Mouse (Mus musculus) bone marrow, adult 2 months (tissue): ENCODE results near the gene Grxcr1. TPM values are rescaled to one million over a fixed set of nuclear protein-coding genes. Genes with fewer than 3 reads are reported as not detected.

Experiments used
- H3K27ac ChIP-seq: fragments of 200-500 bp; 2 replicates; pipeline ENCODE4 v1.5.1; 2012; ENCODE audit warnings: low read depth, mild to moderate bottlenecking, control low read depth, inconsistent platforms, low read length; ENCODE audit not compliant: control insufficient read depth, poor library complexity, insufficient read depth
- H3K4me1 ChIP-seq: fragments of 200-500 bp; 2 replicates; pipeline ENCODE4 v1.6.1; 2011; ENCODE audit warnings: low read length; ENCODE audit not compliant: control insufficient read depth, insufficient read depth
- H3K4me3 ChIP-seq: fragments of 200-500 bp; replicated peaks from 2 replicates; pipeline ENCODE3; 2011; ENCODE audit warnings: mild to moderate bottlenecking, low read depth, low read length, control low read depth; ENCODE audit not compliant: control insufficient read depth
- CTCF ChIP-seq: fragments of 200-500 bp; IDR thresholded peaks from 2 replicates; pipeline ENCODE4 v1.5.1; 2011; ENCODE audit warnings: low read length, control low read depth; ENCODE audit not compliant: control insufficient read depth, insufficient read depth
- POLR2A ChIP-seq: fragments of 200-500 bp; IDR thresholded peaks from 2 replicates; pipeline ENCODE4 v1.6.1; 2011; ENCODE audit warnings: low read depth, mild to moderate bottlenecking, control low read depth, low read length, borderline replicate concordance; ENCODE audit not compliant: control insufficient read depth
- WGBS: fragments of 180-500 bp; shearing (Covaris S2); methylation state at CpG from one replicate; pipeline ENCODE4 v1.1.7; 2018; 5-methylcytosine and 5-hydroxymethylcytosine counted together
- polyA plus RNA-seq: library from polyadenylated mRNA; stranded (reverse); fragments of >200 nt; gene quantifications from 2 replicates; pipeline ENCODE4 v1.2.4, GENCODE M21; 2011; ENCODE audit warnings: low replicate concordance; ENCODE audit not compliant: missing spikeins, insufficient read depth, insufficient read length

The Grxcr1 gene
- polyA plus RNA-seq, 1 experiment = not detected

DNA sequence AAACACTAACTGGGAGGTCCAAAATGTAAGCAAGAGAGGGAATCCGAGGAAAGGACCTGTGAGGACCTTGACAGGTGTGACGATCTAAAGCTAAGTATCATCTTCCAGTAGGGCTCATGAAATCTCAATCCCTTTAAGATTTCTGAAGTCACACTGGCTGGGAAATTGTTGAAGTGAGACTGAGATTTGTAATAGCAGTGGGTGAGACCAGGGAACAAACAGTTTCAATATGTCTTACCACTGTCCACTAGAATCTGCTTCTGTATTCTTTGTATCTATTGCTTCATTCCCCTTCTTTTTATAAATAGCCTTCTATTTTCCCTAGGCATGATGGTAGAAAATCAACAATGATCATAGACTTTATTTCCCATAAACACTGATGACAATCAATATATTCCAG lies 10.8 kb upstream of the Grxcr1 start:
- WGBS = 70% methylated on average over 2 of the region's 2 CpGs

DNA sequence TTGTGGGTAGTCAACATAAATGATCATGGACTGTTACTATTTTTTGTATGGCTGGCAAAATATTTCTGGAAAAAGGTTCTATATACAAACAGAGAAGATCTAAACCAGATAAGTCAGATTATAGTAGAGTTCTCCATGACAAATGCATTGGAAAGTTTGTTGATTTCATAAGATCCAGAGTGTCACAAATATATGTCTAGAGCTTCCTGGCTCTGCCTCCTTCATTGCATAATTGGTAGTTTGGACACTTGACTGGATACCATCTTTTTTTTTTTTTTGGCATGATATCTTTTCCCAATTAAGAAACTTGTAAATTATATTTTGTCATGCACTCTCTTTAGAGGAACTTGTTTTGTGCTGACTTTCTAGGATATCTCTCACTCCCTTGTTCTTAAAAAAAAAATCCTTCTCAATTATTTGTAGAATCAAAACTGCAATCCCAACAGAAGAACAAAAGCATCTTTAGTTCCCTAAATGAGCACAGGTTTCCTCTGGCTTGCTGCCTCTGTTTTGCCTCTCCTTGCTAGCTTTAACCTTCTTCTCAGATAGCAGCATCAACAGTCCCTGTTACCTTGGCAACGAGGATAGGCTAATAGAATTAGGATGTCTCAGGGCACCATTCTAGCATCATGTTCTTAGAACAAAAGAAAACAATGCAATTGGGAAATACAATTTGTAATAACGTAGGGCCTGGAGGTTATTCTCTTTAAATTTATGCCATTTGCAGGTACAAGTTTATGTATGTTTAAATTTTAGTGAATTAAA lies 4.8 kb upstream of the Grxcr1 start:
- WGBS = 70% methylated on average over 2 of the region's 2 CpGs
- Histone ChIP-seq H3K4me3 (no peak overlapping the region), H3K4me1 (no peaks in the 10 kb centered on the region; the same call in 1 of the 2 replicates), H3K27ac (no peak overlapping the region)
- TF ChIP-seq POLR2A (no peak), CTCF (no peak)

More for the DNA sequence above, 10.8 kb upstream of the Grxcr1 start:
- no peak overlapping the region for H3K4me3 ChIP-seq
- no peak overlapping the region for H3K27ac ChIP-seq
- H3K4me1 ChIP-seq = no peaks in the 10 kb centered on the region; the same call in 1 of the 2 replicates
- TF ChIP-seq CTCF (no peak), POLR2A (no peak)

DNA sequence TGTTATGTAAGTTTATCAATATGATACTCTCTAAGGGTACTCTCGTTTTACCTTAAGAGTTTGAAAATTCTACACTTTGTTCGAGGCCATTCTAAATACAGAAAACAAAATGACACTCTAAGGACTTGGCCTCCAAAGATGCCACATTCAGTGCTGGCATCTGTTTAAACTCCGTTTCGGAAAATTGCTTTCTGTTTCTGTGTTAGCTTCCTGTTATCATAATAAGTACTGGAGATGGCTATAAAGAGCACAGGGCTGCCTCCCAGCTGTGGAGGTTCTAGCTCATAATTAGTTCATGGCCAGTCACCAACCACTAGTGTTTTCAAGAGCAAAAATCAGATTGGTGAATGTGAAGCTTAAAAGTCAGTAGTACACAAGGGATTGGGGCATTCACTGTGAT lies 4.2 kb upstream of the Grxcr1 start:
- TF ChIP-seq POLR2A = no peak
- TF ChIP-seq CTCF = no peak
- Histone ChIP-seq H3K4me3 (no peak overlapping the region), H3K4me1 (no peaks in the 10 kb centered on the region; the same call in 1 of the 2 replicates), H3K27ac (no peak overlapping the region)
- WGBS = 75% methylated on average over 4 of the region's 4 CpGs

DNA sequence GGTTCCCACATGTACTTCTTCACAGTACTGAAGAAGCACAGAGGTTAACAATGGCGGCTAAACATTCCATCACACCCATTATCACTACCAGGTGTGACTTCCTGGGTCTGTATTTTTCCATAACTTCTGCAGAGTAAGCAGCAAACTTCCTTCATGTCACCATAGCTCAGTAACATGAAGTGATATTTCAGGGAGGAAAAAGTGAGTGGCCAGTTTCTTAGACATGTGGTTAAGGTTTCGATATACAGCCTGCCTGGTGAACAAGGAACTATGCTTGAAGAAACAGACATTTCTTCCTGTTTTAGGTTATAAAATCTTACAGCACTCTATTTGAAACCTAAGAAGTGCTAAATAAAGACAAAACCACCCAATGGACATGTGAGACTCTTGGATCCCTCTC lies 1.7 kb downstream of the Grxcr1 start:
- WGBS = 12% methylated on average over 2 of the region's 2 CpGs
- Histone ChIP-seq H3K27ac (no peak overlapping the region), H3K4me3 (no peak overlapping the region), H3K4me1 (no peaks in the 10 kb centered on the region)
- no peak for TF ChIP-seq CTCF
- TF ChIP-seq POLR2A = no peak

DNA sequence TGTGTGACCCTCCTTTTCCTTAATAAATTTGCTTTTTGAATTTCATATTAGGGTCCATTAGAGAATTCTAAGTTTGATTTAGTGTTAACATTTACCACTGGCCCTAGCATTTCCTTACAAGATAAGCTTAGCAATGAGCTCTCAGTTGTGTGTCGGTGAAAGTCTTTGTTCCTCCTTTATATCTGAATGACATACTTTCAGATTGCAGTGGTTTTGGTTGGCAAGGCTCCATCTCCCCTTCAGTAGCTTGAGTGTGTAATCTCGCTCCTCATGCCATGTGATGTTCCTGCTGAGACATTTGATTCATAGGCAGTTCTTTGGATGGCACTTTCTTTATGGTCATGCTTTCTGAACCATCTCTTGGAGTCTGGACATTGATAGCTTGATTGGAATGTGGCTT lies 7.4 kb downstream of the Grxcr1 start:
- 2% methylated on average over 2 of the region's 2 CpGs for WGBS
- H3K4me1 ChIP-seq = no peaks in the 10 kb centered on the region; the same call in 1 of the 2 replicates
- H3K4me3 ChIP-seq = no peak overlapping the region
- TF ChIP-seq POLR2A (no peak), CTCF (no peak)
- no peak overlapping the region for H3K27ac ChIP-seq

DNA sequence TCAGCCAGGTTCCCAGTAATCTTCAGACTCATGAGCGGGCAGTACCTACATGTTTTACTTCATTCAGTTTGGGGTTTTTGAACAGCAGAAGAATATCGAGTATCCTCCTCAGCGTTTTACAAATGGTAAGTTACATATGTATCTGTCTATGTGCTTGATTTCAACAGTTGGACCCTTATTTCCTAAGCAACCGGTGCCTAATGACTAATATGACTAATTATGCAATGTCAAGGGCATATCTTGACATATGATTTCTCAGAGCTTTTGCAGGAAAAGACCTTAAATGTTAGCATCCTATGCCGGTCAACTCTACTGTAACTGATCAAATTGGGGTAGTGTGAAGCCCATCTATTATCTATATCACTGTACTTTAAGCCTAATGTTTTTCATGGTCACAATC lies 11.7 kb downstream of the Grxcr1 start:
- 45% methylated on average over 5 of the region's 5 CpGs for WGBS
- Histone ChIP-seq H3K4me3 (no peak overlapping the region), H3K4me1 (no peaks in the 10 kb centered on the region; the same call in 1 of the 2 replicates), H3K27ac (no peak overlapping the region)
- no peak for TF ChIP-seq CTCF
- TF ChIP-seq POLR2A = no peak

DNA sequence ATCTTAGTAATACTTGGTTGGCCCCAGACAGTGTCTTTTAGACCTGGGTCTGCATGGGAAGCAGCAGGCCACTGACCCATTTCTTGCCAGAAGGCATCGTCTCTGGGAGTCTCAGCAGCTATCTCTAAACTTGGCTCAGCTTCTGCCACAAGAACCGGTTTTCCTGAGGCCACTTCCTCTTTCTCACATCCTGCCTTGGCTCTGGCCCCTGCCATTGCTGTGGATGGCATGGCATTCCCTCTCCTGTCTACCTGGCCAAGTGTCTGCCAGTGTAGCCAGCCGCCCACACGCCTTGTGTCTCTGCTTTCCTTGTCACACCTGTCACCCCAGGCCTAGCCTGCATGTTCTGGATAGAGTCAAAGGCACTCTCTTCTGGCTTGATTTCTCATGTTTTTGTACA lies 17.1 kb downstream of the Grxcr1 start:
- TF ChIP-seq POLR2A (no peak), CTCF (no peak)
- Histone ChIP-seq H3K4me1 (peaks cover 2% of the 10 kb centered on the region; the same call in 1 of the 2 replicates), H3K27ac (no peak overlapping the region), H3K4me3 (no peak overlapping the region)
- 12% methylated on average over 4 of the region's 4 CpGs for WGBS

DNA sequence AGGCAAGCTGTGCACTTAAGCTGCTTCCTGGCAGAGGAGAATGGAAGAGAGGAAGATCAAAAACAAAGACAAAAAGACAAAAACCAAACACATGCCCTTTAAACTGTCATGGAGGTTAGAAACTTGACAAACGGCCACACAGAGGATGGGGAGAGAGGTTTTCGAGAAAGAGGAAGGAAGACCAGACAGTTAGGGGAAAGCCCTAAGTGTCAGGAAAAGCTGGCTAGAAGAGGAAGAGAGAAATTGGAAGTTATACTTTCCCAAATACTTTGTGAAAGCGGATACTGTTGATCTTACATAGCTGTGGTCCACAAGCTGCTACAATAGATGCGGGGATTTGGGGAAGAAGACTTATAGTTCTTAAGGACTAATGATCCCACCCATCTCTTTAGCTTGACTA lies 17.9 kb downstream of the Grxcr1 start:
- H3K27ac ChIP-seq = no peak overlapping the region
- peaks cover 2% of the 10 kb centered on the region; the same call in 1 of the 2 replicates for H3K4me1 ChIP-seq
- TF ChIP-seq POLR2A (no peak), CTCF (no peak)
- WGBS = 3% methylated on average over 4 of the region's 4 CpGs
- no peak overlapping the region for H3K4me3 ChIP-seq
